Mouse (Mus musculus) kidney, postnatal 10 days (tissue): Measurements from ENCODE around the gene Nt5c3b.
A peak's percentile ranks its signal among the peaks of the same experiment; 100 is the strongest.

Experiments
- DNase-seq: peaks from one replicate; pipeline ENCODE4 v3.0.0; 2021; ENCODE audit warnings: mixed read lengths

Gene Nt5c3b

DNA sequence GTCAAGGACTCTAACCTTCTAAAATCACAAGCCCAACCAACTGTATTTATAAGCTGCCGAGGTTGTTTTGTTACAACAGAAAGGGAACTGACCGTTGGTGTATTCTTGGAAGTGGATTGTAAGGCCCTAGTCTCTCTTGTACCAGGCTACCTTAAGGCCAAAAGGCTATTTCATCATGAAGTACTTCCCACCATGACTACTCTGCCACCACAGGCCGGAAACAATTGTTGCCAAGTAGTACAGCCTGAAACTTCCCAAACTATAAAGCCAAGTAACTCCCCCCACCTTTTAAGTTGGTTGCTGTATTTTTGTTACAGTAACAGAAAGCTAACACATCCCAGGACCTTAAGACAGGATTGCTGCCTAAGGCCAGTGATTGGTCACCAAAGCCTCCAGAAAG is 14.8 kb downstream of the Nt5c3b start:
- DNase-seq: no peak

DNA sequence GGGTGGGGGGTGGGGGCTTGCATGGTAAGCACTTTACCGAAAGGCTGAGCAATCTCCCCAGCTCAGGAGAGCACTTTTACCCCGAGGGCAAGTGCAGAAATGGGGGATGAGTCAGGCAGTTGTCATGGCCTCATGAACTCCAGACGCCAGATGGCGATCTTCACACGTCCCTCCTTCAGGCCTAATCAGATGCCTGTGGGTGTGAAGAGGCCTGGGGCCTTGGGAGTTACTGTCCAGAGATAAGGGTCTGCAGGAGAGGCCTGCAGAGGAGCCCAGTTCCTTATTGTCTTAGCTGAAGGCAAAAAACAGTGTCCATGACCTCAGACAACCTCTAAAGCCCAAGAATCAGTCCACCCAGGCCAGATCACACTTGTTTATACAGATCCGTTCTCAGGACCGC is 15.8 kb downstream of the Nt5c3b start:
- DNase-seq: peak; percentile 87

DNA sequence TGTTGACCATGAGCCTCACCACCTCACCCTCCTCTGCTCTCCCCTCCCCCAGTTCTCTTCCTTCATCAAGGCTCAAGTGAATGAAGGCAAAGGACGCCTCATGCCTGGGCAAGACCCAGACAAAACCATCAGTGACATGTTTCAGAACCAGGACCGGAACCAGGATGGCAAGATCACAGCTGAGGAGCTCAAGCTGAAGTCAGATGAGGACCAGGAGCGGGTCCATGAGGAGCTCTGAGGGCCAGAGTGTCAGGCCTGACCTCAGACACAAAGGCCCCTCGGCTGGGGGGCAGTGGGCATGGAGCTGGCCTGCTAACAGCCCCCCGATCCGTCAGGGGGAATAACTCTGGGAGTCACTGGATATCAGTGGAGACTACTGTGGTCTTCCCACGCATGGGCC is 17.8 kb downstream of the Nt5c3b start:
- no peak for DNase-seq

DNA sequence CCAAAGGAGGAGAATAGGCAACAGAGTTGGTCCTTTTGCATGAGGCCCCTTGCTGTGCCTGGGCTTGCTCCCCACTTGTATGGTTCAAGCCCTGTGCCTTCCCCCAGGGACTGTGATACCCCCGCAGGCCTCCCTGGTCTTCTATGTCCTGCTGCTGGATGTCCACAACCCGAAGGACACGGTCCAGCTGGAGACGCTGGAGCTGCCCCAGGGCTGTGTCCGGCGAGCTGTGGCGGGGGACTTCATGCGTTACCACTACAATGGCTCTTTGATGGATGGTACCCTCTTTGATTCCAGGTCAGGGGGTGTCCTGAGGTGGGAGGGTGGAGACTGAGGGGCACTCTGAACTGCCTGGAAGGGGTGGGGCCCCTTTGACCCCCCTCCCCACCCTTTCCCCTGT is 20.1 kb downstream of the Nt5c3b start:
- peak; percentile 52 for DNase-seq

DNA sequence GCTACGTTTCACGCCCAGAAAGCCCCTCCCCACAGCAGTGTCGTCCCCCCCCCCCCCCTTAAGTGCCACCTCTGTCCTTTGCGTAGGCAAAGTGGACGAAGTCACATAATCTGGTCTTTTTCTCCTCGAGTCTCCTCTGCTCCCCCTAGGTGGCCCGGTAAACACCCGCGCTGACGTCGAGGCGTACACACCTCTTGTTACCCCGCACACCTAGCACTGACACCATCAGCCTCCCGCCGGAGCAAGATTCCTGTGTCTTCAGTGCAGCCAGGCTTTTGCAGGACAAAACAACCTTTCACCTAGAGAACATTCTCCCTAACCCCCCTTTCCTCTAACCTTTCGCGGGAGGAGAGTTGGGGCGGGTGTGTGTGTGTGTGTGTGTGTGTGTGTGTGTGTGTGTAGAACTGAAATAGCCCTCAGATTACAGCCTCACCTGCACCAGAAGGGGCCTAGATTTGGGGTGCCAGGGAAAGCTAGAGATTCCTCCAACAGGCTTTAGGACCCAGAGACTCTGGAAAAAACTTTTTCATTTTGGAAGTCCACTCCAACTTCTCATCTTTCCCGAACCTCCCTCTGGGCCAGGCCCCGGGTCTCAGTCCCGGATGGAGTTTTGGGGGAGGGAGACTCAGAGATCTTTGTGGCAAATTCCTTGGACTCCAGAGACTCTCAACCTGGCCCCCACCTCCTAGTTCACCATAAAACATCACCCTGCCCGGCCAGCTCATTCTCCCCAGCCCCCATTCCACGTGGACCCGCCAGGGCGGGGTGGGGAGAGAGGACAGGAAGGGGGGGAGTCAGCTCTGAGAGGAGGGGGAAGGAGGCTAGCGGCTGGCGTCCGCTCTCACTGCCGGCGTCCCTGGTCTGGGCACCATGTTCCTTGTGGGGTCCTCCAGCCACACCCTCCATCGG is 26.4 kb downstream of the Nt5c3b start, which contains the start of gene Fkbp10:
Fkbp10 (plus strand) TSS at position 784 of the 909 bp plus-strand sequence.
- DNase-seq: peak; percentile 81

DNA sequence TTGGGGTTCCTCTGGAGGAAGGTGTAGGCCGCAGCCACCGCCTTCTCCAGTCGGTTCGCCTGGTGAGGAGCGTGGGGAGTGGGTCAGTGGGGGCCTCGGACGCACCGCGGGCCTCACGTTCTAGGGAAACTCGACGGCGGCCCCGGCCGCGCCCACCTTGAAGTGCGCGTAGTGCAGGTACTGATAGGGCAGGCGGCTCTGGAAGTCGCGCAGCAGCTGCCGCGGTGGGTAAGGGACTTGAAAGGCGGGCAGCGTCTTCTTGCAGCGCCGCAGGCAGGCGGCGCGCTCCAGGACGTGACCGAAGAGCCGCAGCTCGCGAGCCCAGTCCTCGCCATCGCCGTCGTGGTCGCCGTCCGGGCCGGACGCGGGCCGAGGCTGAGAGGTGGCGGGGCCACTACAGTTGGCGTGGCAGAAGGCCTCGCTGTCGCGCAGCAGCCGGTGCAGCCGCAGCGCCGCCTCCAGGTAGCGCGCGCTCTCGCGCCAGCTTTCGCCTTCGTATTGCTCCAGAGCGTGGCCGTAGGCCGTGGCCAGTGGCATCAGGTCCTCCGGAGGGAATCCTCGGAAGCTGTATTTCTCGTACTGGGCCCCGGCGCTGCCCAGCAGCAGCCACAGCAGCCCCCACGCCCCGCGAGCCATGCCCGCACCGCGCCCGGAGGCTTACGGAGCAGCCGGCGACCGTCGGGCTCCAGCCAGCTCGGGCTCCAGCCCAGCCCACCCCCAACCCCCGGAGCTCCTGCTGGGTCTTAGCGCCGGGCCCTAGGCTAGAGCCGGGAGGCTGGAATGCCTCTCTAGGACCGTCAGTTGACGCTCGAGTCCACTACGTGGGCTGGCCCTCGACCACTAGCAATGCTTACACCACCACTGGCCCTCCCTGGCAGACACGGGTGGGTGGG is 27.3 kb downstream of the Nt5c3b start, which contains the start of gene P3h4:
P3h4 (minus strand) TSS at position 816 of the 893 bp plus-strand sequence.
- DNase-seq: peak; percentile 92

DNA sequence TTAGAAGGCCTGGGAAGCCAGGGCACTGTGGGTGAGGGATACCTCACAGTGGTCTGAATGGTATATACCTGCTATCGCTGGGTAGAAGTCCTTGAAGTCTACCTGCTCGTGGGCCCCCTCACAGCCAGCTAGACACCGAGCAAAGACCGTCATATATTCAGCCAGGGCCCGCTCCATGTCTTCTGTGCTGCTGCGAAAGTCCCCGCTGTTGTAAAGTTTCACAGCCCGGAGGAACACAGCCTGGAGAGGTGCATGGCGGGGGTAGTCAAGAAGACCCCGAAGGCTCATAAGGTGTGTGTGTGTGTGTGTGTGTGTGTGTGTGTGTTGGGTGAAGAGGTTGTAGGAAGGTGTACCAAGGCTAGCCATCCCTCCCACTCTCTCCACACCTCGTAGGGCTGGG is 28.1 kb downstream of the Nt5c3b start:
- DNase-seq: no peak

DNA sequence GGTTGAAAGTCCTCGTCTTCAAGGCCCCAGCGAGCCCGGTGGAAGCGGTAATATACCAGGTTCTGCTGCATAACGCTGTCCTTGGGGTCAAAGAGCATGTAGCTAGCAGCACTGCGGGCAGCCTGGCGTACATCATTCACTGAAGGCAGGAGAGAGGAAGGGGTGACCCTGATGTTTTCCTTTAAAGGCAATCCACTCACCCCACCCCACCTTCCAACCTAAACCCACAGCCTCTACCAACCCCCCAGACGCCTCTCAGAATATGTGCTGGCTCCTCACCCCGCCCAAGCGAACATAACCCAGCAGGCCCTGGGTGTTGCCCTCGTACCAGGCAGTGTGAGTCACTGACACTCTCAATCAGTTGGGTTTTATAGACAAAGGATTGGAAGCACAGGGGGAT is 29.9 kb downstream of the Nt5c3b start:
- DNase-seq: no peak

DNA sequence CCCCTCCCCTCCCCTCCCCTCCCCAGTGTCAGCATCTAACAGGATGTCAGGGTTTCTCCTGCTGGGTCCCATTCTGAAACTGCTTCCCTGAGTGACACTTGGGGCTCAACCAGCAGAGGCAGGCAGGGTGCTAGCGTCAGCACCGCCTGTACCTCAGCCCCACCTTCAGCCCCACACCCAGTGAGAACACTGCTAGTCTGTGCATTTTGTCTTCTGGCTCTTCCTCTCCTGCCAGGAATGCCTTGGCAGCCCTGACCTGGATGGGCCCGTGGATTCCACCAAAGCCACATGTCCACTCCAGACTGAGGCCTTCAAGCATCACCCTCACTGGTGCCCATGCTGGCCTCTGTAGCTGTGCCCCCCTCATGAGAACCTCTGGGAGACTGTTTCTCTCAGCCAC is 31.9 kb downstream of the Nt5c3b start:
- DNase-seq: no peak

DNA sequence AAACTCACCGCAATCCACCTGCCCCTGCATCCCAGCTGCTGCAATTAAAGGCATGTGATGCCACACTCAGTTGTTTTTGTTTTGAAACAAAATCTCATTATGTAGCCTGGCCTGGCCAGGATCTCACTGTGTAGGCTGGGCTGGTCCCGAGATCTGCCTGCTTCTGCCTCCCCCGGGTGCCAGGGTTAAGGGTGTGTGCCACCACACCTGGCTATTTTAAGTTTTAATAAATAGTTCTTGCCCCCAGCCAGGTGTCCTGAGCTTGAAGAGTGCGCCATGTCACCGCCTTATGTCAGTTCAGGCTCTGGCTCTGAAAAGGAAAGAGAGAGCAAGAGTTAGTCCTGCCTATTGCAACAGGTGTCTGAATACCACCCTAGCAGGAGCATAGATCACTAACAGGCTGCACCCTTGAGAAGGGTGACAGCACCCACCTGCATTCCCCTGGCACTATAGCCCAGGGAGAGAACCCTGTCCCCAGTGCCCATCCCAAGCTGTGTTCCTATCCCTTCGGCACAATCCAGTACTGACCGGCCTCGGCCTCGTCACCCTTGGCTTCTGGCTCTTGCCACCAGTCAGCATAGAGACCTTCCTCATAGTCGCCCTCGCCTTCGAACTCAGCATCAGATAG is 32.7 kb downstream of the Nt5c3b start:
- DNase-seq: no peak

DNA sequence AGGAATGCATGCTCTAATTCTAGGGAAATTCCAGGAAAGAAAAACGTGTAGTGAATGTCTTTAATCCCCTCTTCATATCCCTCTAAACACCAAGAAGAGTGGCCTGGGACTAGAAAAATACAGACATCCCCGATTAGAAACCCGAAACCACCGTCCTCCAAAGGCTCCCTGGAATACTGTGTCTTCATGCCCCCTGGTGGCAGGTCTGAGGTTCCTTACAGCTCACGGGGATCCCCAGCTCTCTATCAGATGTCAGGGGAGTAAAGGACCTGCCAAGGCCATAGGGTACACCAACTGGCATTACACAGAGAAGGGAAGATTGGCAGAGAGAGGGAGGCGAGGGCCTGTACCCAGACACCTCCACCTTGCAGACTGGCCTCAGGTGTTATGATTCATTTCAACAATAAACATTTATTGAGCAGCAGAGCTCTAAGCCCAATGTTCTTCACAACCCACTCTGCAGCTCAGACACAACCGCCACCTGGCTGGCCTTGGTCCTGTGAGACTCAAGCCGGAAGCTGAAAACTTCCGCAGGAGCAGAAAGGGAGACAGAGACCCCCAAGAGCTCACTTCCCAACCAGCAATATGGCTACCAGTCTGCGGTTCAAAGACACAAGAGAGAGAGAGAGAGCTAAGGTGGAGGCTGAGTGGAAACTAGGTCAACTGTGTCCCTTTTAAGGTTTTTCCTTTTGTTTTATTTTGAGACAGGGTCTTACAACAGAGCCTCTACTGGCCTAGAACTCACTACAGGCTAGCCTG is 33.4 kb downstream of the Nt5c3b start:
- DNase-seq: peak; percentile 87

DNA sequence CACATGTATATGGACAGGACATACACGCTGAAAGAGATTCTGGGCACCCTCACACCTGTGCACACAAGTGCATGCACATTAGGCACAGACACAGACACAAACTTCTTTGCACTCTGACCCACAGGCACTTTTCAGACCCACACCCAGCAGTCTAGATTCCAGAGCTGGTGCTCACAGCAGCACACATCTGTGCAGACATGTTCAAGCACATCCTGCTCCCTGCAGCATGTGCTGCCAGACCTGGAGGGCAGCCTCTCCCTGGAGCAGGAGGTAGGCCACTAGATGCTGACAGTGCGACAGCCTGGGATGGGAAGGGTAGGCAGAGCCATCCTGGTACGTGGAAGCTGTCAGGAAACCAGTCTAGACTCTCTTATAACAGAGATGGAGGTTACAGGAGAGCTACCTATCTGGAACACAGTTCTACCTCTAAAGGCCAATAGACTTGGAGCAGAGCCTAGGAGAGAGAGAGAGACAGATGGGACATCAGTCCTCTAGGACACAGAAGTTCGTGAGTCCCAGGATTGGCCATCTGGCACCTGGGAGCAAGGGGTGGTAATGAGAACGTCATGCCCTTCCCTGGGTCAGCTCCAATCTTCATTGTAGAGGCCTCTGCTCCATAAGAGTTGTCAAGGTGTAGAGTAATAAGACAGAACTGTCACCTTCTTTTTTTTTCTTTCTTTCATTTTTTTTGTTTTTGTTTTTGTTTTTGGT is 34.5 kb downstream of the Nt5c3b start:
- no peak for DNase-seq

DNA sequence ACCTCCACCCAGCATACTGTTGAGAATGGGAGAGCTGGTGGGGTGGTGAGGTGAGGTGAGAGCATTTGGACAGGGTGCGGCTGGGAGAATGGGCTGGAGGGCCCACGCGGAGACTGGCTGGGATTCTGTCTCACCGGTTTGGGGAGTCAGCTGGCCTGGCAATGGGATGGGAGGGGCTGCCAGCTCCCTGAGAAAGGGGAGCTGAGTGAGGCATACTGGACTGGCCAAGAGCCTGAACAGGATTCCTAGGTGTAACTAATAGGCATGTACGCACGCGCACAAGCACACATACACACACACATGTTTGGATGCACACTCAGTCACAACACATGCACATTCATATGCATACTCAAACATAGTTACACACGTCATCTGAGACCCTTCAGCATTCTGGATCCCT is 35.3 kb downstream of the Nt5c3b start:
- DNase-seq: no peak

DNA sequence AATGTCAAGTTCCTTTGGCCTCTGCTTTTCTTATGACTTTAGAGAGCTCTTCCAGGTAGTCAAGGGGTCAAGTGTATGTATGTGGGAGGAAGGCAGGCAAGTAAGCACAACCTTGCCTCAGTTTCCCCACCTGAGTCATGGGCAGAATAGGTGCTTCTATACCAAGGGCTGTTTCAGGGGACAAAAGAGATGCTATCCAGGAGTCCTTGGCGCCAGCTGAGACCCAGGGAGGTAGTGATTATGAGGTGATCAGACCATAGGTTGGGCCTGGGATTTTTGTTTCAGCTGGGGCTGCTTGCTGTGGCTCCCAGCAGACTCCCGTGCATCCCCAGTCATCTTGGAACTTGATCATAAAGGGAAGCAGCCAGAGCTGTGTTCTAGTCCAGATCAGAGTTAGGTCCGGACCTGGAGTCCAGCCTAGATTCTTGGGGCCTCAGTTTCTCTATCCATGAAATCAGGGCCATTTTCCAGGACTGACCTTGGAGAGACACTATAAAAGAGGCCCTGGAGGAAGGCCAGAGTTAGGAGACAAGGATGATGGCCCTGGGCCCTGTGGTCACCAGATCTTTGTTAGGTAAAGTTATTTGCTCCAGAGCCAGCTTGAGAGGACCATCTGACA is 37.0 kb downstream of the Nt5c3b start:
- no peak for DNase-seq

DNA sequence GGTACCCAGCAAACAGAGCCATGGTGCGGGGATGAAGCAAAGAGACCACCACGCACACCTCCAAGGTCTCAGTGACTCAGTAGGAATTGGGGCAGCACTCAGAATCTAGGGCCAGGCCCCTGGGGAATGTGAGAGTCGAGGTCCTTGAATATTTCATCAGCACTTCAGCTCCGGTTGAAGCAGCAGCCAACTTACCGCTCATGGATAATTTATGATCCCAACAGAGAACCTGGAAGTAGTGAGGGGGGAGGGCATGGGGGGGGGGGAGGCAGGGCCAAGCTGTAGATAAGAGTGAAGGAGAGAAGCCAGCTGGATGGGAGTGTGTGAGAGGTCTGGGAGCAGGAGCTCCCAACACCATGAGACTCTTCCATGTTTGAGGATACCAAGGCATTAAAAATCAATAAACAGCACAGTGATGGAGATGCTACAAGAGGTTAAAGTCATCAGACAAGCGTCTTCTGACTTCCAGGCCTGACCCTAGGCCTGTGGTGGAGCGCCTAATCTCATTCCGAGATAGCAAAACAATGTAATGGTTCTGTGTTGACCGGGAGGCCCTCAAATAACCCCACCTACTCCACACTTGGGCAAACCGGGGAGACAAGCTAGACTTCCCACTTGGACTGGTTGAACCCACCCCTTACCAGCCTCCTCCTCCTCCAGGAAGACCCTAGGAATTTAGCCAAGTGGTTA is 38.0 kb downstream of the Nt5c3b start:
- no peak for DNase-seq

DNA sequence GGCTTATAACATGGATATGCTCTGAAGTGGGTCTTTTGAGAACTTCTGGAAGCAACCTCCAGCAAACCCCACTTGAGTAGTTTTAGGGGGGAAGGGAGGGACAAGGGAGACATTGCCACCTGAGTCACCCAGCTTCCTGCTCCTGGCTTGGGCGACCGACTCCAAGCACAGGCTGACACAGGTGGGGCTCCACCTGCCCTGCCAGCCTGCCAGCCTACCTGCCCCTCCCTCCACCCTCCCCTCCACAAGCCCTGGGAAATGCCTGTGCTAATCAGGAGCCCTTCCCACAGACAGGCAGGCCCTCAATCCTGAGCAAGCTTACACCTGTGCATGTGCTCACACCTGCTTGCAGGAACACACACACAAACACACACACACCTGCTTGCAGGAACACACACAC is 38.9 kb downstream of the Nt5c3b start:
- peak; percentile 56 for DNase-seq

DNA sequence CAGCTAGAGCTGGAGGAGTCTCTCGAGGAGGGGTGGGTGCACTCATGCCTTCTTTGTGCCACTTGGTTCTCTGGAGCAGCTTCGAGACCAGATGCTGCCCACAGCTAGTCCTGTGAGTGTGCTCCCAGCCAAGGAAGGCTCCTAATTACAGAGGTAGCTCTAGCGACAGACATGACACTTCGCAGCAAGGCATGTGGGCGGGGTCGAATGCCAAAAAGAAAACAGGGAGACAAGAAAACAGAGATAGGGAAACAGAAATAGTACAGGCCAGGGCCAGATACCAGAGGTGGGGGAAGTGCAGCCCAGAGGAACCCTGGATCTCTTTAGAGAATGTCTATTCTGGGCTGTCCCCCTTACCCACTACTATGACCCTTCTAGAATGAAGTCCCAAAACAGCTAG is 39.4 kb downstream of the Nt5c3b start:
- DNase-seq: no peak

DNA sequence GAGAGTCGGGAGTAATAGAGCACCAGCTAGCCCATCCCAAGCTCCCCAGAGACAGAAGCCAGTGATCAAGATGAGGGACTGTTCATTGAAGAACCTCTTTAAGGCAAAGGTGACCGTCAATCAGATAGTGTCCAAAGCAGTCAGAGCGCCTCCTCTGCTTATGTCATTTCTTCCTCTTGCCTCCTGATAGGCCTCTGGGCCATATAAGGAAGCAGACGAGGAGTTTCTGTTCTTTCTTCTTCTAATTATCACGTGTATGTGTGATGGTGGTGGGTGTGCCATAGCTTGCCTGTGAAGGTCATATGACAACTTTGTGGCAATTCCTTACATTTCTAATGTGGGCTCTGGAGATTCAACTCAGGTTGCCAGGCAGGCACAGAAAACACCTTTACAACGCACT is 40.8 kb downstream of the Nt5c3b start:
- DNase-seq: no peak

DNA sequence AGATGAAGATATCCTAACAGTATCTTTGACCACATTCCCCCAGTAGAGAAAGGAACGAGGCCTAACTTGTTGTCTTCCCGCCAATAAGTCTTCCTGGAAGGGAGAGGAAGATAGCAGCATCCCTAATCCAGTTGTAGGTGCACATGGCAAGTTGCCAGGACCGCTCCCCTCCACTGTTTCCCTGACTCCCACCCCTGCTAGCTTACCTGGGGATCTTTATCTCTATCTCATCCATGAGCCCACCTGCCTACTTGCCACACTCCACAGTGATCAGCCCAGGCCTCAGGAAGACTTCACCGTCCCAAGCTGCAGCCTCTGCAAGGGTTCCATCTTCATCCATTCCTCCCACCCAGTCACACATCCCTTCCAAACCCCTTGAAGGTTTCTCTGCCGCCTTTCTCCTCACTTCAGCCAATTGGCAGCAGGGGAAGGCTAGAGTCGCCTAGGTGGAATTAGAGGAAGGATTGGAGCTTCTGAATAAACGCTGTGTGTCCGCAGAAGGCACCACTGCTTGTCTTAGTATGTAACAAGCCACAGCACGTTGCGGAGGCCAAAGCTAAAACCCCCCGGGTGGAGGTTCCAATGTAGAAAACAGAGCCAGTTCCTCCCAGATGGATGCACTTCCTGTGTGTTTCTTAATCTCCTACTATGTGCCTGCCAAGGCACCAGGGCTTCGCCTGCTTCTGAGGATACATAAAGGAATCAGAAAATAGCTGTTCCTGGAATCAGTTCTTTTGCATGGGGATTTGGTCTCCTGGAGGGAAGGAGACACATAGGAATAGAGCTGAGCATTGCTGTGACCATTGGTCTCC is 41.7 kb downstream of the Nt5c3b start:
- no peak for DNase-seq

DNA sequence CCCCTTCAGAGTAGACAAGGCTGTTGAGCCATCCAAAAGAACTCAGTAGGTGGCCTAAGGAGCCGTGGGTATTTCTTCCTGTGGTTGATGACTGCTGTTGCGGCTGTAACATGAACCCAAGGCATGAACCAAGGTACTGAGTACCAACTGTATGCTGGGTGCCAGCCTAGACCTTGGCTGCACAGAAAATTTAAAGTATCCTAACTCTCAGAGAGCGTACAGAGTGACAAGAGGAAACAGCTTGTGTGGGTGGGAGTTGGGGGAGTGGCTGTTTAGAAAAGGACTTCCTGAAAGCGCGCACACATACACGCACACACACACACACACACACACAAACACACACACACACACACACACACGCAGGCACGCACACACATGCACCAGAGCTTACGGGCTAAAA is 42.3 kb downstream of the Nt5c3b start:
- no peak for DNase-seq
